Mouse (Mus musculus): Measurements from ENCODE around the gene En1. TPM values are rescaled to one million over a fixed set of nuclear protein-coding genes. Genes with fewer than 3 reads are reported as not detected.
A peak's percentile ranks its signal among the peaks of the same experiment; 100 is the strongest.

The En1 gene
- polyA plus RNA-seq, 1 experiment from 2014 or later, result not detected

GRCm38 (mm10) chr1:120614307-120615100 lies 12.3 kb downstream of the En1 start:
- Histone ChIP-seq H3K27ac (replicated peaks) (no peak overlapping the region), H3K4me1 (no peaks in the 10 kb centered on the region), H3K27me3 (peaks cover 100% of the 10 kb centered on the region), H3K4me3 (no peak overlapping the region), H3K9ac (replicated peaks) (no peak overlapping the region), H3K9me3 (no peaks in the 10 kb centered on the region), H3K36me3 (no peaks in the 10 kb centered on the region), H3K4me2 (replicated peaks) (no peak overlapping the region)
- ATAC-seq (replicated peaks), result no peak
- 1% methylated on average over 30 of the region's 30 CpGs for WGBS

GRCm38 (mm10) chr1:120615521-120615920 lies 13.3 kb downstream of the En1 start:
- H3K4me2 ChIP-seq (replicated peaks), result no peak overlapping the region
- H3K27me3 ChIP-seq, result peaks cover 100% of the 10 kb centered on the region
- H3K4me1 ChIP-seq, result no peaks in the 10 kb centered on the region
- H3K27ac ChIP-seq (replicated peaks), result no peak overlapping the region
- 1% methylated on average over 4 of the region's 4 CpGs for WGBS
- no peaks in the 10 kb centered on the region for H3K36me3 ChIP-seq
- no peaks in the 10 kb centered on the region for H3K9me3 ChIP-seq
- no peak overlapping the region for H3K4me3 ChIP-seq
- no peak for ATAC-seq (replicated peaks)
- no peak overlapping the region for H3K9ac ChIP-seq (replicated peaks)

GRCm38 (mm10) chr1:120615927-120616326 lies 13.7 kb downstream of the En1 start:
- no peaks in the 10 kb centered on the region for H3K36me3 ChIP-seq
- peaks cover 96% of the 10 kb centered on the region for H3K27me3 ChIP-seq
- ATAC-seq (replicated peaks), result no peak
- H3K4me2 ChIP-seq (replicated peaks), result no peak overlapping the region
- 0% methylated on average over 9 of the region's 9 CpGs for WGBS
- no peak overlapping the region for H3K9ac ChIP-seq (replicated peaks)
- H3K4me3 ChIP-seq, result no peak overlapping the region
- no peak overlapping the region for H3K27ac ChIP-seq (replicated peaks)
- no peaks in the 10 kb centered on the region for H3K9me3 ChIP-seq
- no peaks in the 10 kb centered on the region for H3K4me1 ChIP-seq

GRCm38 (mm10) chr1:120621383-120621782 lies 19.2 kb downstream of the En1 start:
- ATAC-seq (replicated peaks), result no peak
- H3K27ac ChIP-seq (replicated peaks), result no peak overlapping the region
- WGBS, result 21% methylated on average over 5 of the region's 5 CpGs
- H3K4me2 ChIP-seq (replicated peaks), result no peak overlapping the region
- H3K27me3 ChIP-seq, result peaks cover 88% of the 10 kb centered on the region
- H3K9ac ChIP-seq (replicated peaks), result no peak overlapping the region
- H3K9me3 ChIP-seq, result no peaks in the 10 kb centered on the region
- H3K4me1 ChIP-seq, result no peaks in the 10 kb centered on the region
- no peak overlapping the region for H3K4me3 ChIP-seq
- H3K36me3 ChIP-seq, result no peaks in the 10 kb centered on the region

GRCm38 (mm10) chr1:120626930-120627621 lies 24.9 kb downstream of the En1 start:
- H3K4me1 ChIP-seq, result 0 out of 2 replicates have a peak, but pooled peaks cover 2% of the 10 kb centered on the region
- no peaks in the 10 kb centered on the region for H3K36me3 ChIP-seq
- peak; percentile 78 for ATAC-seq (replicated peaks)
- no peak overlapping the region for H3K4me2 ChIP-seq (replicated peaks)
- peaks cover 52% of the 10 kb centered on the region for H3K27me3 ChIP-seq
- H3K9ac ChIP-seq (replicated peaks), result no peak overlapping the region
- H3K4me3 ChIP-seq, result no peak overlapping the region
- H3K27ac ChIP-seq (replicated peaks), result no peak overlapping the region
- H3K9me3 ChIP-seq, result no peaks in the 10 kb centered on the region
- WGBS, result 34% methylated on average over 11 of the region's 11 CpGs

GRCm38 (mm10) chr1:120627622-120628001 lies 25.4 kb downstream of the En1 start:
- H3K9me3 ChIP-seq, result no peaks in the 10 kb centered on the region
- H3K4me2 ChIP-seq (replicated peaks), result no peak overlapping the region
- H3K36me3 ChIP-seq, result no peaks in the 10 kb centered on the region
- H3K4me3 ChIP-seq, result no peak overlapping the region
- 0 out of 2 replicates have a peak, but pooled peaks cover 2% of the 10 kb centered on the region for H3K4me1 ChIP-seq
- WGBS, result 45% methylated on average over 4 of the region's 4 CpGs
- H3K9ac ChIP-seq (replicated peaks), result no peak overlapping the region
- ATAC-seq (replicated peaks), result peak; percentile 55
- H3K27ac ChIP-seq (replicated peaks), result no peak overlapping the region
- H3K27me3 ChIP-seq, result peaks cover 47% of the 10 kb centered on the region

GRCm38 (mm10) chr1:120628821-120629220 lies 26.6 kb downstream of the En1 start:
- Histone ChIP-seq H3K9me3 (no peaks in the 10 kb centered on the region), H3K4me1 (0 out of 2 replicates have a peak, but pooled peaks cover 2% of the 10 kb centered on the region), H3K9ac (replicated peaks) (no peak overlapping the region), H3K27ac (replicated peaks) (no peak overlapping the region), H3K4me3 (no peak overlapping the region), H3K36me3 (no peaks in the 10 kb centered on the region), H3K4me2 (replicated peaks) (no peak overlapping the region), H3K27me3 (peaks cover 40% of the 10 kb centered on the region)
- WGBS, result 57% methylated on average over 9 of the region's 9 CpGs
- no peak for ATAC-seq (replicated peaks)

- H3K4me3 ChIP-seq, result peak overlapping the region; percentile 19
- 6% methylated on average over 10 of the region's 10 CpGs for WGBS
- no peak overlapping the region; the same call in 1 of the 2 replicates for H3K9ac ChIP-seq (replicated peaks)
- H3K27me3 ChIP-seq, result peaks cover 41% of the 10 kb centered on the region
- peak overlapping the region; percentile 33 for H3K4me2 ChIP-seq (replicated peaks)
- H3K9me3 ChIP-seq, result no peaks in the 10 kb centered on the region
- H3K4me1 ChIP-seq, result peaks cover 11% of the 10 kb centered on the region
- no peaks in the 10 kb centered on the region for H3K36me3 ChIP-seq
- ATAC-seq (replicated peaks), result peak; percentile 46; the same call in 1 of the 2 replicates
- no peak overlapping the region for H3K27ac ChIP-seq (replicated peaks)
Observed at GRCm38 (mm10) chr1:120643380-120643779, 41.2 kb downstream of the En1 start.

- Histone ChIP-seq H3K4me2 (replicated peaks) (peak overlapping the region; percentile 33), H3K9me3 (no peaks in the 10 kb centered on the region), H3K4me1 (peaks cover 11% of the 10 kb centered on the region), H3K27ac (replicated peaks) (no peak overlapping the region), H3K27me3 (peaks cover 44% of the 10 kb centered on the region), H3K9ac (replicated peaks) (peak overlapping the region; percentile 25; the same call in 1 of the 2 replicates), H3K36me3 (no peaks in the 10 kb centered on the region), H3K4me3 (peak overlapping the region; percentile 19)
- peak; percentile 85 for ATAC-seq (replicated peaks)
- WGBS, result under 1% methylated on average over 13 of the region's 13 CpGs
Observed at GRCm38 (mm10) chr1:120643848-120644711, 41.9 kb downstream of the En1 start.

GRCm38 (mm10) chr1:120644755-120645154 lies 42.5 kb downstream of the En1 start:
- no peaks in the 10 kb centered on the region for H3K36me3 ChIP-seq
- no peak; the same call in 1 of the 2 replicates for ATAC-seq (replicated peaks)
- H3K9ac ChIP-seq (replicated peaks), result no peak overlapping the region
- no peak overlapping the region for H3K27ac ChIP-seq (replicated peaks)
- no peaks in the 10 kb centered on the region for H3K9me3 ChIP-seq
- 26% methylated on average over 1 of the region's 1 CpGs for WGBS
- H3K27me3 ChIP-seq, result peaks cover 44% of the 10 kb centered on the region
- H3K4me2 ChIP-seq (replicated peaks), result no peak overlapping the region
- H3K4me1 ChIP-seq, result peaks cover 11% of the 10 kb centered on the region
- no peak overlapping the region for H3K4me3 ChIP-seq

- H3K9me3 ChIP-seq, result no peaks in the 10 kb centered on the region
- H3K4me1 ChIP-seq, result no peaks in the 10 kb centered on the region
- H3K27me3 ChIP-seq, result peaks cover 18% of the 10 kb centered on the region
- no peak overlapping the region for H3K27ac ChIP-seq (replicated peaks)
- WGBS, result 75% methylated on average over 8 of the region's 8 CpGs
- no peak for ATAC-seq (replicated peaks)
- H3K36me3 ChIP-seq, result no peaks in the 10 kb centered on the region
- no peak overlapping the region for H3K9ac ChIP-seq (replicated peaks)
- H3K4me3 ChIP-seq, result no peak overlapping the region
- no peak overlapping the region for H3K4me2 ChIP-seq (replicated peaks)
Observed at GRCm38 (mm10) chr1:120650068-120650467, 47.9 kb downstream of the En1 start.

Measured in forebrain, embryonic 15.5 days (tissue).